Comparison of ENCODE assay signal across 9 mouse cellular contexts in the genomic region with DNA sequence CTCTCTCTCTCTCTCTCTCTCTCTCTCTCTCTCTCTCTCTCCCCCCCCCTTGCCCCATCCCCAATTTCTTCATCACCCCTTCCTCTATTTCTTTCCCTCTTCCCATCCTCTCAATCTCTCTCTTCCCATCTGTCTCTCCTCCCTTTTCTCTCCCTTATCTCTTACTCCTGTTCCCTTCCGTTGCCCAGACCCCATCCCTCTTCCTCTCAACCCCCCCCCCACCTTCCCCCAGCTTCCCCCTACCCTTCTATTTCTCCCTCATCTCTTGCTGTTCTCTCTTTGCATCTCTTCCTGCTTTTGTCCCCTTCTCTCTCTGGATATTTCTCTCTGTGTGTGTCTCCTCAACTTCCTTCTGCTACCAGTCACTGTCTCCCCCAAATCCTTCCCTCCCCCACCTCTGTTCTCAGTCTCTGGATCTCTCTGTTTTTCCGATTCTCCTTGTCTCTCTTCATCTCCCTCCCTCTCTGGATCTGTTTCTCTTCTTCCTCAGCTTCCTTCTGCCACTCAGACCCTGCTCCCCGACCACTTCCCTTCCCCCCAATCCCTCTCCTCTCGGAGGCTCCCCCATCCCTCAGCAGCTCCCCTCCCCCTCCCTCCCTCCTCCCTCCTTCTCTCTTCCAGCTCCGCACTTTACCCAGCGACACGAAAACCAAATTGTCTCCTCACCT. TPM values are rescaled to one million over a fixed set of nuclear protein-coding genes. Genes with fewer than 3 reads are reported as not detected.
DNase-seq lines count a peak whose midpoint lies in the region; ATAC-seq and TF ChIP-seq lines count a peak whose summit lies in the region.
"Had no signal": no experiment of that assay in that cellular context is flagged by ENCODE, and none has a peak within 500 bp of the region (broad histone marks: within the 10 kb centered on the region; RNA-seq: fewer than 3 reads in every experiment).

TSS of gene Cacng8 (plus strand) at position 271 of the 668 bp plus-strand sequence.

- H3K36me3 ChIP-seq in kidney, embryonic 15.5 days = no peaks in the 10 kb centered on the region
- H3K36me3 ChIP-seq in embryonic facial prominence, embryonic 12.5 days = peaks cover 10% of the 10 kb centered on the region
- 0 out of 2 replicates have a peak, but pooled peaks cover 3% of the 10 kb centered on the region for H3K36me3 ChIP-seq in hindbrain, postnatal 0 days (ENCODE audit: insufficient read depth, low read length)
- H3K36me3 ChIP-seq in midbrain, embryonic 16.5 days (ENCODE audit: control insufficient read depth, insufficient read depth, low read length) = peaks cover 4% of the 10 kb centered on the region; the same call in 1 of the 2 replicates

- WGBS in kidney, embryonic 15.5 days = 0% methylated on average over 7 of the region's 7 CpGs
- WGBS in embryonic facial prominence, embryonic 12.5 days = 0% methylated on average over 7 of the region's 7 CpGs
- WGBS in hindbrain, postnatal 0 days = 0% methylated on average over 7 of the region's 7 CpGs
- WGBS in midbrain, embryonic 16.5 days = 0% methylated on average over 6 of the region's 7 CpGs

- no peaks in the 10 kb centered on the region for H3K9me3 ChIP-seq in kidney, embryonic 15.5 days (replicated peaks)
- H3K9me3 ChIP-seq in embryonic facial prominence, embryonic 12.5 days = no peaks in the 10 kb centered on the region
- H3K9me3 ChIP-seq in hindbrain, postnatal 0 days (ENCODE audit: low read length) = no peaks in the 10 kb centered on the region
- no peaks in the 10 kb centered on the region for H3K9me3 ChIP-seq in midbrain, embryonic 16.5 days (replicated peaks; ENCODE audit: control insufficient read depth, low read length, poor library complexity, severe bottlenecking)

- H3K27ac ChIP-seq in kidney, embryonic 15.5 days = peak within 1 kb of the TSS; percentile 37; the same call in 1 of the 2 replicates
- peak within 1 kb of the TSS; percentile 73 for H3K27ac ChIP-seq in embryonic facial prominence, embryonic 12.5 days
- peak within 1 kb of the TSS; percentile 26; the same call in 1 of the 2 replicates for H3K27ac ChIP-seq in hindbrain, postnatal 0 days
- H3K27ac ChIP-seq in midbrain, embryonic 16.5 days (ENCODE audit: low read length) = peak within 1 kb of the TSS; percentile 75

- H3K4me3 ChIP-seq in kidney, embryonic 15.5 days (replicated peaks) = peak within 1 kb of the TSS; percentile 32
- H3K4me3 ChIP-seq in embryonic facial prominence, embryonic 12.5 days = peak within 1 kb of the TSS; percentile 41
- H3K4me3 ChIP-seq in hindbrain, postnatal 0 days (ENCODE audit: low read length) = peak within 1 kb of the TSS; percentile 50
- H3K4me3 ChIP-seq in midbrain, embryonic 16.5 days (ENCODE audit: low read depth, low read length) = peak within 1 kb of the TSS; percentile 53

- ATAC-seq in kidney, embryonic 15.5 days (replicated peaks; ENCODE audit: low FRiP score) = no peak; the same call in 1 of the 2 replicates
- 0 out of 2 replicates have a peak, but pooled peaks have one; percentile 58 for ATAC-seq in embryonic facial prominence, embryonic 12.5 days (ENCODE audit: insufficient number of reproducible peaks, insufficient read depth, low FRiP score, low TSS enrichment)
- ATAC-seq in hindbrain, postnatal 0 days = peak; percentile 39
- ATAC-seq in midbrain, embryonic 16.5 days = peak; percentile 37

- H3K27me3 ChIP-seq in kidney, embryonic 15.5 days = no peaks in the 10 kb centered on the region
- no peaks in the 10 kb centered on the region for H3K27me3 ChIP-seq in embryonic facial prominence, embryonic 12.5 days
- H3K27me3 ChIP-seq in hindbrain, postnatal 0 days (ENCODE audit: insufficient read depth, low read length) = no peaks in the 10 kb centered on the region
- H3K27me3 ChIP-seq in midbrain, embryonic 16.5 days (ENCODE audit: control insufficient read depth, insufficient read depth, low read depth, low read length) = no peaks in the 10 kb centered on the region

- peaks cover 17% of the 10 kb centered on the region for H3K4me1 ChIP-seq in kidney, embryonic 15.5 days
- H3K4me1 ChIP-seq in embryonic facial prominence, embryonic 12.5 days = peaks cover 20% of the 10 kb centered on the region; the same call in 1 of the 2 replicates
- peaks cover 14% of the 10 kb centered on the region for H3K4me1 ChIP-seq in hindbrain, postnatal 0 days (ENCODE audit: insufficient read depth, low read length)
- peaks cover 49% of the 10 kb centered on the region for H3K4me1 ChIP-seq in midbrain, embryonic 16.5 days (ENCODE audit: control insufficient read depth, insufficient read depth, low read length)

- H3K9ac ChIP-seq in kidney, embryonic 15.5 days = no peak within 1 kb of the TSS
- H3K9ac ChIP-seq in embryonic facial prominence, embryonic 12.5 days = peak within 1 kb of the TSS; percentile 57
- peak within 1 kb of the TSS; percentile 56 for H3K9ac ChIP-seq in hindbrain, postnatal 0 days (replicated peaks; ENCODE audit: low read length)
- H3K9ac ChIP-seq in midbrain, embryonic 16.5 days (ENCODE audit: low read depth, low read length) = peak within 1 kb of the TSS; percentile 64

- no peak for DNase-seq in kidney, postnatal 36 days
- DNase-seq in hindbrain, postnatal 0 days (ENCODE audit: low spot score) = peak; percentile 66
- DNase-seq in ovary, postnatal 10 days (ENCODE audit: low spot score) = no peak
- no peak for DNase-seq in cerebellum, adult 8-10 months
- DNase-seq in cerebellum, adult 9-10 months = no peak

- TF ChIP-seq CTCF in hindbrain, postnatal 0 days (IDR thresholded peaks at IDR 0.05; ENCODE audit: low read depth) = no peak

- peak within 1 kb of the TSS; percentile 56 for H3K4me2 ChIP-seq in kidney, embryonic 15.5 days
- peak within 1 kb of the TSS; percentile 68 for H3K4me2 ChIP-seq in embryonic facial prominence, embryonic 12.5 days (replicated peaks)
- peak within 1 kb of the TSS; percentile 76 for H3K4me2 ChIP-seq in hindbrain, postnatal 0 days (ENCODE audit: low read depth, low read length)
- H3K4me2 ChIP-seq in midbrain, embryonic 16.5 days (ENCODE audit: low read length) = peak within 1 kb of the TSS; percentile 64

RNA-seq across cellular contexts. Expression of gene Cacng8, which starts in this region (rescaled TPM):
- 1.9 and 2.3 TPM in 2 replicates for polyA plus RNA-seq in kidney, embryonic 15.5 days (2015; fragmentation: Nextera tagmentation; extraction: Ambion mirVana)
- 7.3 and 7.5 TPM in 2 replicates for polyA plus RNA-seq in embryonic facial prominence, embryonic 12.5 days (2016; fragmentation: Nextera tagmentation; extraction: Ambion mirVana)
- 36.5 and 49.0 TPM in 2 replicates for total RNA-seq in hindbrain, postnatal 0 days (2014; rRNA removed)
- 15.0 and 16.1 TPM in 2 replicates for polyA plus RNA-seq in hindbrain, postnatal 0 days (2015; fragmentation: Nextera tagmentation; extraction: Ambion mirVana)
- polyA plus RNA-seq in midbrain, embryonic 16.5 days (2015; fragmentation: Nextera tagmentation; extraction: Ambion mirVana) = 13.3 and 17.3 TPM in 2 replicates
- total RNA-seq: liver, adult 2 months had no signal
- polyA plus RNA-seq: liver, adult 2 months had no signal
